Mouse (Mus musculus) erythroblast, embryonic 14.5 days (primary cell): Measurements from ENCODE around the gene Hectd4.

Source experiments
- GATA1 ChIP-seq: IDR thresholded peaks from 2 replicates; pipeline ENCODE4 v1.6.1; 2012; ENCODE audit warnings: low read length, inconsistent platforms, mixed read lengths
- TAL1 ChIP-seq: IDR thresholded peaks from 3 replicates; pipeline ENCODE4 v1.6.1; 2012; ENCODE audit warnings: low read length, inconsistent platforms, mixed read lengths

DNA sequence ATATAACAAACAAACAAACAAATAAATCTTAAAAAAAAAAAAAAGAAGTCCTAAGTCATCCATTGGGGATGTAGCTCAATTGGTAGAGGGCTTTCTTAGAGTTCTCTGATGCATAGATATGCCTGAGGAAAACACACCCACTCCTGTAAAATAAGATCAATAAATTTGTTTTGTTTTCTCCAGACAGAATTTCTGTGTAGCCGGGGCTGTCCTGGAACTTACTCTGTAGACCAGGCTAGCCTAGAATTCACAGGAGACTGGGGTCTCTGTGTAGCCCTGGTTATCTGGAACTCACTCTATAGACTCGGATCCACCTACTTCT, 2.7 kb upstream of the Hectd4 start:
- TF ChIP-seq GATA1, result no peak
- TF ChIP-seq TAL1, result no peak
